Mouse (Mus musculus): ENCODE measurements at regions not wholly inside any gene's neighbourhood (a gene's known extent, or its start where the extent isn't known, plus 50 kb on each side); places are given as distances from the start of the nearest gene placed in this dataset.
A peak's percentile ranks its signal among the peaks of the same experiment; 100 is the strongest.

DNA sequence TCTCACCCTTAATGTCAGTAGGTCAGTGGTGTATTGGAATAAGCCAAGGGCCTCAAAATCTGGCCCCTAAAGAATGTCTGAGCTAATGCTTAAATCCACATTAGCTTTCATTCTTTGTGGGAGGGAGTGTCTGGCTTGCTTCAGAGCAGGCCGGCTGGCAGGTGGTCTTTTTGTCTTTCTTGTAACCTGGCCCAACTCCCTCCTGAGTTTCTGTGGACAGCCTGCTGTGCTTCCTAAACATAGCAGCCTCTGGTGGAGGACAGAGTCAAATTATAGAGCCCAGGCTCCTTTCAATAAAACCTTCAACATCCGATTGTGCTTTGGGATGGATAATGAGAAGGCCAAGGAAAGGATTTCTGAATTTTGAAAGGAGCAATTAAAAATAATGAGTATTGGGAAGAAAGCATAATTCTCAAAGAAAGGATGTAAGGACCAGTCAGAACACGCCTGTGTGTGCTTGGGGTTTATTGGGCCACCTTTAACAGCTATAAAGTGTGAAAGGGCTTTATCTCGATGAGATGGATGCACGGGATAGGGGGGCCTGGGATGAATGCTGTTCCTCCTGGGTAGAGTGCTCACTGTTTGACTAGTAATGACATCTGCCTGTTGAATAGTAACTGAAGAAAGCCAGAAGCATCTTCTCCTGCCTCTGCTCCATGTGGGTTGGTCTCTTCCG, 554.2 kb downstream of the Dok5 start:
- TF ChIP-seq EP300 (IDR thresholded peaks at IDR 0.05; ENCODE audit: insufficient read depth, low read depth, low read length), result peak; percentile 96
- no peak for TF ChIP-seq POLR2A (IDR thresholded peaks at IDR 0.05; ENCODE audit: insufficient read depth, low read length)

All from ES-Bruce4 (cell line).